Mouse (Mus musculus) testis, adult 2 months (tissue): ENCODE data around the gene 1600014C10Rik. TPM values are rescaled to one million over a fixed set of nuclear protein-coding genes. Genes with fewer than 3 reads are reported as not detected.

ENCODE experiments used
- H3K27ac ChIP-seq: fragments of 200-500 bp; 2 replicates; pipeline ENCODE4 v1.5.1; 2012; ENCODE audit warnings: low read depth, low read length; ENCODE audit not compliant: control insufficient read depth, insufficient read depth
- H3K27me3 ChIP-seq: fragments of 200-500 bp; 2 replicates; pipeline ENCODE4 v1.6.1; 2012; ENCODE audit warnings: mild to moderate bottlenecking, low read length, moderate library complexity; ENCODE audit not compliant: control insufficient read depth, insufficient read depth
- H3K36me3 ChIP-seq: fragments of 200-500 bp; 2 replicates; pipeline ENCODE4 v1.6.1; 2012; ENCODE audit warnings: mild to moderate bottlenecking, low read length; ENCODE audit not compliant: control insufficient read depth, insufficient read depth
- H3K4me1 ChIP-seq: fragments of 200-500 bp; 2 replicates; pipeline ENCODE4 v1.6.1; 2012; ENCODE audit warnings: low read length; ENCODE audit not compliant: control insufficient read depth, insufficient read depth
- H3K4me3 ChIP-seq: fragments of 200-500 bp; 2 replicates; pipeline ENCODE4 v1.5.1; 2012; ENCODE audit warnings: low read depth, mild to moderate bottlenecking, low read length, moderate library complexity, mixed read lengths; ENCODE audit not compliant: control insufficient read depth
- CTCF ChIP-seq: fragments of 200-500 bp; IDR thresholded peaks from 2 replicates; pipeline ENCODE4 v1.5.1; 2012; ENCODE audit warnings: low read depth, mild to moderate bottlenecking, inconsistent platforms, low read length, moderate library complexity; ENCODE audit not compliant: control insufficient read depth, insufficient read depth, insufficient replicate concordance
- POLR2A ChIP-seq: fragments of 200-500 bp; IDR thresholded peaks from 2 replicates; pipeline ENCODE4 v1.6.1; 2012; ENCODE audit warnings: low read depth, mild to moderate bottlenecking, inconsistent platforms, low read length, moderate library complexity; ENCODE audit not compliant: control insufficient read depth
- polyA plus RNA-seq: library from polyadenylated mRNA; depleted of rRNA; stranded (reverse); fragments of >200 nt; gene quantifications from 2 replicates; pipeline ENCODE4 v1.2.3, GENCODE M21; 2012

1600014C10Rik gene
- polyA plus RNA-seq, 1 experiment = 3.1 TPM

- no peaks in the 10 kb centered on the region for H3K4me1 ChIP-seq
- no peaks in the 10 kb centered on the region for H3K36me3 ChIP-seq
- no peak overlapping the region for H3K4me3 ChIP-seq
- TF ChIP-seq POLR2A (no peak), CTCF (no peak)
- H3K27ac ChIP-seq = no peak overlapping the region
- no peaks in the 10 kb centered on the region for H3K27me3 ChIP-seq
Observed at GRCm38 (mm10) chr7:38155829-38156228, 27.2 kb upstream of the 1600014C10Rik start.

GRCm38 (mm10) chr7:38158764-38159458 is 24.1 kb upstream of the 1600014C10Rik start:
- Histone ChIP-seq H3K4me1 (no peaks in the 10 kb centered on the region), H3K27ac (no peak overlapping the region), H3K36me3 (no peaks in the 10 kb centered on the region), H3K27me3 (no peaks in the 10 kb centered on the region), H3K4me3 (no peak overlapping the region)
- no peak for TF ChIP-seq CTCF
- no peak for TF ChIP-seq POLR2A

GRCm38 (mm10) chr7:38161438-38161837 is 21.6 kb upstream of the 1600014C10Rik start:
- TF ChIP-seq POLR2A (no peak), CTCF (no peak)
- H3K27me3 ChIP-seq = no peaks in the 10 kb centered on the region
- no peak overlapping the region for H3K4me3 ChIP-seq
- H3K27ac ChIP-seq = no peak overlapping the region
- H3K36me3 ChIP-seq = no peaks in the 10 kb centered on the region
- no peaks in the 10 kb centered on the region for H3K4me1 ChIP-seq

- H3K4me3 ChIP-seq = no peak overlapping the region
- TF ChIP-seq CTCF (no peak), POLR2A (no peak)
- H3K36me3 ChIP-seq = no peaks in the 10 kb centered on the region
- H3K27me3 ChIP-seq = no peaks in the 10 kb centered on the region
- H3K4me1 ChIP-seq = peaks cover 3% of the 10 kb centered on the region; the same call in 1 of the 2 replicates
- H3K27ac ChIP-seq = no peak overlapping the region
Observed at GRCm38 (mm10) chr7:38163433-38164050, 19.5 kb upstream of the 1600014C10Rik start.

DNA sequence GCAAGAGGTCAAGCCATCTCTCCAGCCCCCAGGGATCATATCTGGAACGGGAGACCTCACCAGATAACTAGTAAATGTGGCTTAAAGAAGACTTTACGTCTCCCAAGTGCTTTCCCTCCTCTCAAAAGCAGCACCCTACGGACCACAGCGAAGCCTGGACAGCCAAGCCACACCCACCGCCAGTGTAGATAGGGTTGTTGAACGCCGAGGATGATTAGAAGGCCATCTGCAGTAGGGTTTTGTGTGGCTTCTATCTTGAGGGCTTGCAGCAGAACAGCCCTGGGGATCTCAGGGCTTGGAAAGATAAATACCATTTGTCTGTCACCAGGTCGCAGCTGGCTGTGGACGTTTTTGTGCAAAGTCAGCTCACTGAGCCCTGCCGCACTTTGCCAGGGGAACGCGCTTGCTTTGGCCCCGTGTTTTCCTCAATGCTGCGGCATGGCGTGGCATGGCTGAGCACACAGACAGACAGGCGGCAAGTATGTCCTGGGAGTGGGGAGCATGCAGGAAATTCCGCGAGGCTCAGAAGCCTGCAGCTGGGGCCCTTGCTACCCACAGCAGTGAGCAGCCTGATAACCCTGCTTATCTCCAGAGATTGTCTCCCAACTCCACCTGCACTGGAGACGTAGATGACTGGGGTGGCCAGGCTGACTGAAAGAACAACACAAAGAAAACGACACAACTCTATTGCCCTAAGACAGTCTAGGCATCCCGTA is 15.9 kb upstream of the 1600014C10Rik start:
- Histone ChIP-seq H3K4me3 (0 out of 2 replicates have a peak overlapping the region, but pooled peaks have one; percentile 6), H3K36me3 (no peaks in the 10 kb centered on the region), H3K27ac (no peak overlapping the region), H3K27me3 (no peaks in the 10 kb centered on the region), H3K4me1 (peaks cover 3% of the 10 kb centered on the region; the same call in 1 of the 2 replicates)
- TF ChIP-seq POLR2A (no peak), CTCF (no peak)

DNA sequence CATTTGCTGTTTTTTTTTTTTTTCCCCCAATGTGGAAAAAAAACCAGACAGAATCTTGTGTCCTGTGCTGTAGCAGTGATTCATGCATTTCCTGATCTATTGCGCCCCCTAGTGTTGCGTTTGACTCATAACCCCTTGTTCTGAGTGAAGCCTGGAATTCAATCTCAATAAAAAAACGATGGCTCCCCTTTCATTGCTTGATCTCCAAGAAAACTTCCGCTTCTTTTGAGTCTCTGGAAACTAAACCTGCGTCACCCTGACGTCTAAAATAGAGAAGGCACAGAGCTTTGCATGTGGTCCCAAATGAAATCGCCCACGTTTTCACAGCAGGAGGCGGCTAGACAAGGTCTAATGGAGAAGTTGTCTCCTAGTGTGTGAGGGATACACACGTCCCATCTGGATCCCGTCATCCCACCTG is 15.3 kb upstream of the 1600014C10Rik start:
- Histone ChIP-seq H3K4me3 (no peak overlapping the region), H3K27me3 (no peaks in the 10 kb centered on the region), H3K4me1 (peaks cover 3% of the 10 kb centered on the region; the same call in 1 of the 2 replicates), H3K36me3 (no peaks in the 10 kb centered on the region), H3K27ac (no peak overlapping the region)
- TF ChIP-seq POLR2A (no peak), CTCF (no peak; the same call in 1 of the 2 replicates)

DNA sequence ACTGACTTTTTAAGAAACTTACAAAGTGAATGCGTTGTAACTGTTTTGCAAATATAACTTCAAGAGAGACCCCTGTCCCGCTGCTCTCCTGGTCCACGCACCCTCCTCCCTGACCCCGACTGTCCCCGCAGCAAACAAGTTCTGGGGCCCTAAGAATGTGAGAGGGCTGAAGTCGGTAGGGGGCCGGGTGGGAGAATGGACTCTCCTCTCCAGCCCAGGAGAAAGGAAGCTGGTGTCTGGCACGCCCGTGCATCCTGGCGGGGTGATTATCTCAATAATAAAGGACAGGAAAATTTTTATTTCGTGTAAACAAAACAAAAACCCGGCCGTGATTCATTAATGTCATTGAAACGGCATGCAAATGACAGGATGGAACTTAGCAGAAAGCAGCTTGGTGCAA is 9.1 kb upstream of the 1600014C10Rik start:
- Histone ChIP-seq H3K4me1 (peaks cover 4% of the 10 kb centered on the region; the same call in 1 of the 2 replicates), H3K27ac (no peak overlapping the region), H3K36me3 (no peaks in the 10 kb centered on the region), H3K4me3 (peak overlapping the region; percentile 17), H3K27me3 (peaks cover 4% of the 10 kb centered on the region)
- TF ChIP-seq CTCF (no peak), POLR2A (no peak)
